Mouse (Mus musculus): Measurements from ENCODE around the gene Igsf9b. TPM values are rescaled to one million over a fixed set of nuclear protein-coding genes. Genes with fewer than 3 reads are reported as not detected.
A peak's percentile ranks its signal among the peaks of the same experiment; 100 is the strongest.

Igsf9b gene
- polyA plus RNA-seq, 1 experiment from 2014 or later = 12.6 TPM

GRCm38 (mm10) chr9:27299286-27300187, 533 bp downstream of the Igsf9b start:
- peak; percentile 3 for ATAC-seq (replicated peaks)
- peak overlapping the region; percentile 90 for H3K27ac ChIP-seq (replicated peaks)
- no peaks in the 10 kb centered on the region; the same call in 1 of the 2 replicates for H3K27me3 ChIP-seq
- H3K4me1 ChIP-seq = peaks cover 42% of the 10 kb centered on the region
- H3K9ac ChIP-seq (replicated peaks) = peak overlapping the region; percentile 81
- H3K9me3 ChIP-seq = no peaks in the 10 kb centered on the region
- H3K4me2 ChIP-seq (replicated peaks) = peak overlapping the region; percentile 92
- H3K4me3 ChIP-seq = peak overlapping the region; percentile 79
- under 1% methylated on average over 68 of the region's 68 CpGs for WGBS
- no peaks in the 10 kb centered on the region for H3K36me3 ChIP-seq

- H3K9me3 ChIP-seq = no peaks in the 10 kb centered on the region
- no peak overlapping the region for H3K27ac ChIP-seq (replicated peaks)
- peak overlapping the region; percentile 92 for H3K4me2 ChIP-seq (replicated peaks)
- no peaks in the 10 kb centered on the region; the same call in 1 of the 2 replicates for H3K27me3 ChIP-seq
- no peaks in the 10 kb centered on the region for H3K36me3 ChIP-seq
- peaks cover 47% of the 10 kb centered on the region for H3K4me1 ChIP-seq
- no peak for ATAC-seq (replicated peaks)
- H3K4me3 ChIP-seq = peak overlapping the region; percentile 79
- WGBS = under 1% methylated on average over 32 of the region's 32 CpGs
- H3K9ac ChIP-seq (replicated peaks) = peak overlapping the region; percentile 81
Observed at GRCm38 (mm10) chr9:27300188-27300691, 1.2 kb downstream of the Igsf9b start.

GRCm38 (mm10) chr9:27300698-27301097, 1.7 kb downstream of the Igsf9b start:
- WGBS = 13% methylated on average over 4 of the region's 4 CpGs
- Histone ChIP-seq H3K4me3 (peak overlapping the region; percentile 79), H3K9me3 (no peaks in the 10 kb centered on the region), H3K27me3 (no peaks in the 10 kb centered on the region; the same call in 1 of the 2 replicates), H3K27ac (replicated peaks) (no peak overlapping the region), H3K4me2 (replicated peaks) (peak overlapping the region; percentile 92), H3K36me3 (no peaks in the 10 kb centered on the region), H3K9ac (replicated peaks) (peak overlapping the region; percentile 81), H3K4me1 (peaks cover 47% of the 10 kb centered on the region)
- ATAC-seq (replicated peaks) = no peak

DNA sequence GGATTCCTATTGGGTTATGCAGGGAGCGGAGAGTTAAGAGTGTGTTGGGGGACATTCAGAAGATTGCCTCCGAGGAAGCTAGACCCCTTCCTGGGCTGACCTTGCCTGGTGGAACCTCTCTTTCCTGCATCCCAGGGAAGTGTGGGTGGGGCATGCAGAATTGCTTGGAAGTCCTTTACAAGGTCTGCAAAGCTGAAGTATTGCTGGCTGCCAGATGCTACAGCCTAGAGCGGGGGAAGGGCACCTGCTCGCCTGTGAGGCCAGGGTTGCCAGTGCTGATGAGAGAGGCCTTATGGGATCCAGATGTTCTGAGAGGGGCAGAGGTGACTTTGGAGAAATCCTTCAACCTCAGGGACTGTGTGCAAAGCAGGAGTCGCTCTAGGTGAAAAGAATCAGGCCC, 2.5 kb downstream of the Igsf9b start:
- Histone ChIP-seq H3K27me3 (no peaks in the 10 kb centered on the region; the same call in 1 of the 2 replicates), H3K4me2 (replicated peaks) (peak overlapping the region; percentile 92; the same call in 1 of the 2 replicates), H3K4me3 (0 out of 2 replicates have a peak overlapping the region, but pooled peaks have one; percentile 79), H3K9ac (replicated peaks) (no peak overlapping the region), H3K4me1 (peaks cover 49% of the 10 kb centered on the region), H3K36me3 (no peaks in the 10 kb centered on the region), H3K9me3 (no peaks in the 10 kb centered on the region), H3K27ac (replicated peaks) (no peak overlapping the region)
- 65% methylated on average over 5 of the region's 5 CpGs for WGBS
- ATAC-seq (replicated peaks) = no peak

DNA sequence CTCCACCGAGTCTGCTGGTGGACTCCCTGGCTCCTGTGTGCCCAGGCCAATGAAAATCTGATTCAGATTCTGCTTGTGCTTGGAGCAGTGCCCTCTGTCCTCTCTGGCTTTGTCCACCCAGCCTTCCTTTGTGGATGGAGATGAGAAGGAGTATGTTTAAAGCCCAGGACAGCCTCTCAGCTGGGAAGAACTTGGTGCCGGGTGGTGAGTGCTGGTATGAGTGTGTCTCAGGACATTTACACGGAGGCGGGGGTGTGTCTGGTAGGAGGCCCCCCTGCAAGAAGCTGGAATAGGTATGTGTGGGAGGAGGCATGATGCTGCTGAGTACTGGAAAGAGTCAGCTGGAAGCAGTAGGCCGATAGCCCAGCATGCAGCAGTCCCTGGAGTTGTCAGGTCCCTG, 3.3 kb downstream of the Igsf9b start:
- ATAC-seq (replicated peaks) = no peak
- Histone ChIP-seq H3K4me3 (no peak overlapping the region), H3K9ac (replicated peaks) (0 out of 2 replicates have a peak overlapping the region, but pooled peaks have one; percentile 2), H3K36me3 (no peaks in the 10 kb centered on the region), H3K4me2 (replicated peaks) (no peak overlapping the region), H3K27me3 (no peaks in the 10 kb centered on the region; the same call in 1 of the 2 replicates), H3K4me1 (peaks cover 57% of the 10 kb centered on the region), H3K9me3 (no peaks in the 10 kb centered on the region), H3K27ac (replicated peaks) (no peak overlapping the region)
- 53% methylated on average over 5 of the region's 5 CpGs for WGBS

- Histone ChIP-seq H3K4me2 (replicated peaks) (no peak overlapping the region), H3K27me3 (no peaks in the 10 kb centered on the region; the same call in 1 of the 2 replicates), H3K9me3 (no peaks in the 10 kb centered on the region), H3K4me3 (no peak overlapping the region), H3K9ac (replicated peaks) (no peak overlapping the region), H3K36me3 (no peaks in the 10 kb centered on the region), H3K27ac (replicated peaks) (no peak overlapping the region), H3K4me1 (peaks cover 63% of the 10 kb centered on the region)
- WGBS = 71% methylated on average over 17 of the region's 17 CpGs
- ATAC-seq (replicated peaks) = no peak
Observed at GRCm38 (mm10) chr9:27303571-27304484, 4.8 kb downstream of the Igsf9b start.

DNA sequence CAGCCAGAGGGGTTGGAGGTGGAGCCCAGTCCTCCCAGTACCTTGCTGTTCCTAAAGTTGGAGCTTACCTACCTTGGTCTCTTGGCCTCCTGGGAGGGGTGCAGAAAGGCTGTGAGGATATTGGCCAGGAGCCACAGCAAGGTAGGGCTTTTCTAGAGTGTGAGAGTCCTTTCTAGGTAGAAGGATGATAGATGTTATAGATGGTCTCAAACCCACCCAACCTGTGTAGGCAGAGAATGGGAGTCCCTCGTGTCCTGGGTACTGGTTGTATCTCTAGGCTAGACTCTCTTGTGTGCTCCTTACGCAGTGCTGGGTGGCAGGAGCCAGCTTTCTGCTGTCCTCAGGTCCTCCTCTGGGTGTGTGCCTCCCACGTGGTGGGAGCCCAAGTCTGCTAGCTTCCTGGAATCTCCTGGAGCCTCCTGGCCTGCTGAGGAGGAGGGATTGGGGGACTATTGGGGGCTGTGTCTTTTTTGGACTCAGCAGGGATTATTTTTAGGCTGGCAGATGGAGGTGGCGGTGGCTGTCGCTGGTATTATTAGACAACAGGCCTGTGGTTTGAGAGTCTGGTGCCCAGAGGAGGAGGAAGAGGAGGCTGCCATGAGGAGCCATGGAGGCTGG, 5.6 kb downstream of the Igsf9b start:
- Histone ChIP-seq H3K36me3 (no peaks in the 10 kb centered on the region), H3K4me3 (no peak overlapping the region), H3K4me2 (replicated peaks) (no peak overlapping the region), H3K9me3 (no peaks in the 10 kb centered on the region), H3K27ac (replicated peaks) (no peak overlapping the region), H3K9ac (replicated peaks) (no peak overlapping the region), H3K27me3 (no peaks in the 10 kb centered on the region; the same call in 1 of the 2 replicates), H3K4me1 (peaks cover 66% of the 10 kb centered on the region)
- no peak for ATAC-seq (replicated peaks)
- 65% methylated on average over 5 of the region's 5 CpGs for WGBS

GRCm38 (mm10) chr9:27305502-27305901, 6.5 kb downstream of the Igsf9b start:
- Histone ChIP-seq H3K27me3 (no peaks in the 10 kb centered on the region; the same call in 1 of the 2 replicates), H3K9me3 (no peaks in the 10 kb centered on the region), H3K4me2 (replicated peaks) (no peak overlapping the region), H3K36me3 (no peaks in the 10 kb centered on the region), H3K4me3 (no peak overlapping the region), H3K9ac (replicated peaks) (no peak overlapping the region), H3K27ac (replicated peaks) (no peak overlapping the region), H3K4me1 (peaks cover 67% of the 10 kb centered on the region)
- 65% methylated on average over 3 of the region's 3 CpGs for WGBS
- no peak for ATAC-seq (replicated peaks)

- peaks cover 55% of the 10 kb centered on the region for H3K4me1 ChIP-seq
- no peaks in the 10 kb centered on the region for H3K27me3 ChIP-seq
- H3K4me3 ChIP-seq = no peak overlapping the region
- H3K9me3 ChIP-seq = no peaks in the 10 kb centered on the region
- H3K27ac ChIP-seq (replicated peaks) = peak overlapping the region; percentile 69
- WGBS = 23% methylated on average over 4 of the region's 4 CpGs
- peak; percentile 8 for ATAC-seq (replicated peaks)
- H3K4me2 ChIP-seq (replicated peaks) = no peak overlapping the region
- no peaks in the 10 kb centered on the region for H3K36me3 ChIP-seq
- H3K9ac ChIP-seq (replicated peaks) = 0 out of 2 replicates have a peak overlapping the region, but pooled peaks have one; percentile 9
Observed at GRCm38 (mm10) chr9:27306642-27307041, 7.6 kb downstream of the Igsf9b start.

DNA sequence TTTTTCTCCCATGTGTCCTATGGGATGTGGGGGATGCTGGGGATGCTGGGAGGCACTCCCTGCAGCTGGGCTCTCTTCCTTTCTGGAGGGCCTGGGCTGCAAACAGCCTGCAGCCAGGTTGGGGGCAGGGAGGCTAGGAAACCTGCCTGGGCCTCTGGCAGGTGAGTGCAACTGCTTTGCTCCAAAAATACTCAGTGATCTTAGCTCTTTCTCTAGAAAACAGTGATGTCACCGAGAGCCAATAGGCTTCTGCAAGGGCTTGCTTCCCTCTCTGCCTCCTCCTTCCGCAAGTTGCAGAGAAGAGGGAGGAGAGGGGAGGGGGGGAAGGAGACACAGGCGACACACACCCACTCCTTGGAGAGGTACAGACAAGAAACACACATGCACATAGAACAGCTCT, 8.3 kb downstream of the Igsf9b start:
- Histone ChIP-seq H3K4me3 (no peak overlapping the region), H3K9ac (replicated peaks) (peak overlapping the region; percentile 9; the same call in 1 of the 2 replicates), H3K9me3 (no peaks in the 10 kb centered on the region), H3K36me3 (no peaks in the 10 kb centered on the region), H3K27ac (replicated peaks) (peak overlapping the region; percentile 69), H3K4me2 (replicated peaks) (no peak overlapping the region), H3K4me1 (peaks cover 52% of the 10 kb centered on the region), H3K27me3 (no peaks in the 10 kb centered on the region)
- WGBS = 0% methylated on average over 3 of the region's 3 CpGs
- ATAC-seq (replicated peaks) = peak; percentile 78

DNA sequence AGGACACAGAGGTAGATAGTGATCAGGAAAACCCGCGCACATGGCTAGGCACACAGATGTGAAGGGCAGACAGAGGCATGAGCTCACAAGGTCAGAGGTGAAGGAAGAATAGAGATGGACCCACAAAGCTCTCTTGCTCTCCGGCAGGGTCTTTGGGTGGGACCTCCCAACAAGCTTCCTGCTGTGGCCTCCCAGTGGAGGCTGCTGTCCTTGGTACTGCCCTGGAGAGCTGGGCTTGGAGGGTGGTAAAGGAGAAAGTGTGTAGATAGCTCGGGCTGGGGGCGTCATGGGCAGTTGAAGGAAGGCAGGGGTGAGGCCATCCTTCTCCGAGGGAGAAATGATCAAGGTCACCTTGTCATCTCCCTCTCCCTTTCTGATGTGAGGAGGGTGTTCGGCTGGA, 9.0 kb downstream of the Igsf9b start:
- Histone ChIP-seq H3K27me3 (no peaks in the 10 kb centered on the region), H3K36me3 (no peaks in the 10 kb centered on the region), H3K9ac (replicated peaks) (no peak overlapping the region), H3K4me3 (no peak overlapping the region), H3K4me1 (peaks cover 46% of the 10 kb centered on the region), H3K27ac (replicated peaks) (peak overlapping the region; percentile 69), H3K9me3 (no peaks in the 10 kb centered on the region), H3K4me2 (replicated peaks) (no peak overlapping the region)
- ATAC-seq (replicated peaks) = peak; percentile 6; the same call in 1 of the 2 replicates
- whole genome bisulfite sequencing = 46% methylated on average over 7 of the region's 7 CpGs

All from forebrain, embryonic 15.5 days (tissue).